Comparison of ENCODE assay signal across 18 mouse cellular contexts in genomic region chr1:194399281-194399680, GRCm38 (mm10).
A peak's percentile ranks its signal among the peaks of the same experiment; 100 is the strongest.
DNase-seq lines count a peak whose midpoint lies in the region; TF ChIP-seq lines count a peak whose summit lies in the region.
"Had no signal": no experiment of that assay in that cellular context is flagged by ENCODE, and none has a peak within 500 bp of the region (broad histone marks: within the 10 kb centered on the region; RNA-seq: fewer than 3 reads in every experiment).

No protein-coding gene starts in this region.

- H3K27ac ChIP-seq in testis, adult 2 months (ENCODE audit: control insufficient read depth, insufficient read depth, low read depth, low read length) = no peak overlapping the region
- H3K27ac ChIP-seq: embryonic facial prominence, embryonic 12.5 days; embryonic facial prominence, embryonic 15.5 days; gastrocnemius, adult 2 months; hindbrain, embryonic 12.5 days; hindbrain, embryonic 15.5 days had no signal

- TF ChIP-seq POLR2A in testis, adult 2 months (IDR thresholded peaks at IDR 0.05; ENCODE audit: control insufficient read depth, low read depth, low read length) = no peak

- DNase-seq in testis, postnatal 14 days (ENCODE audit: low spot score) = no peak
- DNase-seq in adrenal gland, postnatal 14 days = peak; percentile 63
- DNase-seq in mesoderm, embryonic 11.5 days (ENCODE audit: low read depth, low spot score) = peak; percentile 11
- no peak for DNase-seq in thymus, postnatal 0 days (ENCODE audit: low spot score)
- DNase-seq in spleen, adult 18-20 months = no peak
- DNase-seq: cerebellum, adult 11 months; cerebellum, adult 2 months; cerebellum, adult 9-11 months; cerebellum, postnatal 25 days; forebrain, postnatal 0 days; gastrocnemius, adult 2 months; gastrocnemius, postnatal 14 days; heart, adult 11 months had no signal

- H3K36me3 ChIP-seq in testis, adult 2 months (ENCODE audit: control insufficient read depth, insufficient read depth, low read length) = no peaks in the 10 kb centered on the region
- H3K36me3 ChIP-seq: embryonic facial prominence, embryonic 12.5 days; embryonic facial prominence, embryonic 15.5 days; hindbrain, embryonic 12.5 days; hindbrain, embryonic 15.5 days had no signal

- TF ChIP-seq CTCF in testis, adult 2 months (IDR thresholded peaks at IDR 0.05; ENCODE audit: control insufficient read depth, insufficient read depth, insufficient replicate concordance, low read depth, low read length) = no peak

- H3K4me3 ChIP-seq in testis, adult 2 months (ENCODE audit: control insufficient read depth, low read depth, low read length) = peak overlapping the region; percentile 21; the same call in 1 of the 2 replicates
- H3K4me3 ChIP-seq: embryonic facial prominence, embryonic 12.5 days; embryonic facial prominence, embryonic 15.5 days; gastrocnemius, adult 2 months; hindbrain, embryonic 12.5 days; hindbrain, embryonic 15.5 days had no signal

- no peaks in the 10 kb centered on the region for H3K27me3 ChIP-seq in testis, adult 2 months (ENCODE audit: control insufficient read depth, insufficient read depth, low read length)
- H3K27me3 ChIP-seq: embryonic facial prominence, embryonic 12.5 days; embryonic facial prominence, embryonic 15.5 days; hindbrain, embryonic 12.5 days; hindbrain, embryonic 15.5 days had no signal

- H3K4me1 ChIP-seq in testis, adult 2 months (ENCODE audit: control insufficient read depth, insufficient read depth, low read length) = no peaks in the 10 kb centered on the region
- H3K4me1 ChIP-seq: embryonic facial prominence, embryonic 12.5 days; embryonic facial prominence, embryonic 15.5 days; hindbrain, embryonic 12.5 days; hindbrain, embryonic 15.5 days had no signal

Comparison
In these comparisons a context has a peak if more than half of its experiments do, and no peak if none do; other contexts are left out.
1. DNase-seq: peak in adrenal gland, postnatal 14 days (single experiment) and mesoderm, embryonic 11.5 days (single experiment); none in testis, postnatal 14 days (single experiment), thymus, postnatal 0 days (single experiment) and spleen, adult 18-20 months (0 of 2).